Mouse (Mus musculus) splenic B cell, adult 2 months (primary cell): ENCODE measurements at regions not wholly inside any gene's neighbourhood (a gene's known extent, or its start where the extent isn't known, plus 50 kb on each side); places are given as distances from the start of the nearest gene placed in this dataset.

ENCODE experiments used
- DNase-seq: peaks from one replicate; pipeline ENCODE4 v3.0.0-alpha.2; 2011; ENCODE audit warnings: low read depth, low spot score
- H3K27me3 ChIP-seq: 2 replicates; pipeline ENCODE4 v1.6.1; 2012; ENCODE audit warnings: mild to moderate bottlenecking, low read length, moderate library complexity, mixed read lengths; ENCODE audit not compliant: control insufficient read depth, poor library complexity, insufficient read depth, severe bottlenecking
- H3K36me3 ChIP-seq: 2 replicates; pipeline ENCODE4 v1.6.1; 2012; ENCODE audit warnings: mild to moderate bottlenecking, low read length, moderate library complexity, mixed read lengths; ENCODE audit not compliant: control insufficient read depth, poor library complexity, insufficient read depth, severe bottlenecking

- no peak for DNase-seq
- Histone ChIP-seq H3K36me3 (no peaks in the 10 kb centered on the region), H3K27me3 (no peaks in the 10 kb centered on the region)
Measured at GRCm38 (mm10) chr6:148615931-148616330, 171.7 kb upstream of the Tmtc1 start.

- no peaks in the 10 kb centered on the region for H3K36me3 ChIP-seq
- H3K27me3 ChIP-seq, result no peaks in the 10 kb centered on the region
- no peak for DNase-seq
Measured at GRCm38 (mm10) chr6:148615442-148615841, 171.3 kb upstream of the Tmtc1 start.

GRCm38 (mm10) chr6:148608881-148609280, 164.7 kb upstream of the Tmtc1 start:
- no peaks in the 10 kb centered on the region for H3K27me3 ChIP-seq
- DNase-seq, result no peak

GRCm38 (mm10) chr6:148605226-148605625, 161.0 kb upstream of the Tmtc1 start:
- Histone ChIP-seq H3K27me3 (no peaks in the 10 kb centered on the region), H3K36me3 (no peaks in the 10 kb centered on the region)
- DNase-seq, result no peak

More at GRCm38 (mm10) chr6:148608881-148609280, 164.7 kb upstream of the Tmtc1 start:
- no peaks in the 10 kb centered on the region for H3K36me3 ChIP-seq

GRCm38 (mm10) chr6:148604790-148605189, 160.6 kb upstream of the Tmtc1 start:
- Histone ChIP-seq H3K27me3 (no peaks in the 10 kb centered on the region), H3K36me3 (no peaks in the 10 kb centered on the region)
- DNase-seq, result no peak

- DNase-seq, result no peak
- H3K27me3 ChIP-seq, result no peaks in the 10 kb centered on the region
- H3K36me3 ChIP-seq, result no peaks in the 10 kb centered on the region
Measured at GRCm38 (mm10) chr6:148603878-148604277, 159.7 kb upstream of the Tmtc1 start.

GRCm38 (mm10) chr6:148603460-148603859, 159.3 kb upstream of the Tmtc1 start:
- no peak for DNase-seq
- no peaks in the 10 kb centered on the region for H3K27me3 ChIP-seq
- H3K36me3 ChIP-seq, result no peaks in the 10 kb centered on the region

GRCm38 (mm10) chr6:148602894-148603293, 158.7 kb upstream of the Tmtc1 start:
- no peak for DNase-seq
- Histone ChIP-seq H3K36me3 (no peaks in the 10 kb centered on the region), H3K27me3 (no peaks in the 10 kb centered on the region)

GRCm38 (mm10) chr6:148600934-148601333, 156.7 kb upstream of the Tmtc1 start:
- no peak for DNase-seq
- Histone ChIP-seq H3K36me3 (no peaks in the 10 kb centered on the region), H3K27me3 (no peaks in the 10 kb centered on the region)

GRCm38 (mm10) chr6:148599473-148599872, 155.3 kb upstream of the Tmtc1 start:
- DNase-seq, result no peak
- no peaks in the 10 kb centered on the region for H3K36me3 ChIP-seq

GRCm38 (mm10) chr6:148598746-148599337, 154.7 kb upstream of the Tmtc1 start:
- no peaks in the 10 kb centered on the region for H3K36me3 ChIP-seq
- DNase-seq, result no peak
- no peaks in the 10 kb centered on the region for H3K27me3 ChIP-seq

More at GRCm38 (mm10) chr6:148599473-148599872, 155.3 kb upstream of the Tmtc1 start:
- no peaks in the 10 kb centered on the region for H3K27me3 ChIP-seq

- no peaks in the 10 kb centered on the region for H3K27me3 ChIP-seq
- no peak for DNase-seq
- no peaks in the 10 kb centered on the region for H3K36me3 ChIP-seq
Measured at GRCm38 (mm10) chr6:148595009-148595770, 151.0 kb upstream of the Tmtc1 start.

- no peaks in the 10 kb centered on the region for H3K27me3 ChIP-seq
- no peak for DNase-seq
Measured at GRCm38 (mm10) chr6:148588971-148589370, 144.8 kb upstream of the Tmtc1 start.

GRCm38 (mm10) chr6:148586439-148587321, 142.5 kb upstream of the Tmtc1 start:
- H3K27me3 ChIP-seq, result no peaks in the 10 kb centered on the region; the same call in 1 of the 2 replicates
- H3K36me3 ChIP-seq, result no peaks in the 10 kb centered on the region
- DNase-seq, result no peak

More at GRCm38 (mm10) chr6:148588971-148589370, 144.8 kb upstream of the Tmtc1 start:
- no peaks in the 10 kb centered on the region for H3K36me3 ChIP-seq

GRCm38 (mm10) chr6:148584126-148584525, 139.9 kb upstream of the Tmtc1 start:
- Histone ChIP-seq H3K36me3 (no peaks in the 10 kb centered on the region), H3K27me3 (no peaks in the 10 kb centered on the region; the same call in 1 of the 2 replicates)
- no peak for DNase-seq
